Mouse (Mus musculus) ES-E14 (cell line): ENCODE results near the gene Pml. TPM values are rescaled to one million over a fixed set of nuclear protein-coding genes. Genes with fewer than 3 reads are reported as not detected.
A peak's percentile ranks its signal among the peaks of the same experiment; 100 is the strongest.

ENCODE experiments used
- DNase-seq: peaks from one replicate; pipeline ENCODE4 v3.0.0-alpha.2; 2013; ENCODE audit warnings: low read depth, low spot score
- H3K27ac ChIP-seq: 2 replicates; pipeline ENCODE4 v1.5.1; 2012; ENCODE audit warnings: low read depth, mild to moderate bottlenecking, low read length, moderate library complexity, mixed read lengths; ENCODE audit not compliant: poor library complexity, insufficient read depth, severe bottlenecking
- H3K36me3 ChIP-seq: 2 replicates; pipeline ENCODE4 v1.6.1; 2012; ENCODE audit warnings: mild to moderate bottlenecking, low read length, moderate library complexity, mixed read lengths; ENCODE audit not compliant: control insufficient read depth, poor library complexity, insufficient read depth, severe bottlenecking
- H3K4me1 ChIP-seq, 2 experiments: fragments of 150-350 bp in 1 of 2; sonication (generic) in 1 of 2; 2 replicates each; pipeline ENCODE4 v1.6.1; 2012; ENCODE audit warnings: low read length in 2 of 2, mild to moderate bottlenecking in 1 of 2, mixed read lengths in 1 of 2; ENCODE audit not compliant: control insufficient read depth in 2 of 2, insufficient read depth in 2 of 2, poor library complexity in 1 of 2
- H3K4me3 ChIP-seq, 2 experiments: fragments of 150-350 bp in 1 of 2; sonication (generic) in 1 of 2; 2 replicates each; pipeline ENCODE4 v1.5.1; 2012; ENCODE audit warnings: low read length in 2 of 2, low read depth in 1 of 2, mild to moderate bottlenecking in 1 of 2, mixed read lengths in 1 of 2; ENCODE audit not compliant: insufficient read depth in 1 of 2, poor library complexity in 1 of 2, severe bottlenecking in 1 of 2
- H3K9ac ChIP-seq: 2 replicates; pipeline ENCODE4 v1.6.1; 2012; ENCODE audit warnings: low read depth, mild to moderate bottlenecking, low read length, mixed read lengths; ENCODE audit not compliant: poor library complexity, insufficient read depth, severe bottlenecking
- H3K9me3 ChIP-seq: fragments of 150-350 bp; sonication (generic); 2 replicates; pipeline ENCODE4 v1.6.1; 2012; ENCODE audit warnings: low read depth, mild to moderate bottlenecking, low read length; ENCODE audit not compliant: control insufficient read depth, insufficient read depth
- CHD2 ChIP-seq: IDR thresholded peaks from 2 replicates; pipeline ENCODE4 v1.6.1; 2014; ENCODE audit warnings: mild to moderate bottlenecking, low read depth, low read length, inconsistent platforms
- HCFC1 ChIP-seq: IDR thresholded peaks from 2 replicates; pipeline ENCODE4 v1.6.1; 2012; ENCODE audit warnings: low read length, inconsistent platforms, borderline replicate concordance; ENCODE audit not compliant: insufficient read depth
- MAFK ChIP-seq: IDR thresholded peaks from 2 replicates; pipeline ENCODE4 v1.6.1; 2014; ENCODE audit warnings: mild to moderate bottlenecking, low read depth, low read length, inconsistent platforms; ENCODE audit not compliant: insufficient read depth
- ZC3H11A ChIP-seq: IDR thresholded peaks from 2 replicates; pipeline ENCODE4 v1.6.1; 2012; ENCODE audit warnings: low read depth, mild to moderate bottlenecking, inconsistent platforms, low read length, borderline replicate concordance
- ZNF384 ChIP-seq: IDR thresholded peaks from 2 replicates; pipeline ENCODE4 v1.6.1; 2012; ENCODE audit warnings: low read depth, low read length, inconsistent platforms
- in situ Hi-C, 2 experiments: fragments of 600-800 bp; cut with MboI; formaldehyde crosslinking; loops; one replicate each; pipeline ENCODE4 v1.15.1; 2025; ENCODE audit warnings: low sequenced_read_pairs in 2 of 2, inconsistent platforms in 1 of 2; ENCODE audit not compliant: unreplicated experiment in 2 of 2
- total RNA-seq: library from RNA; depleted of rRNA; stranded (reverse); fragments of 300-350 nt; gene quantifications from 2 replicates; pipeline ENCODE4 v1.2.3, GENCODE M21; 2012

Pml gene
- total RNA-seq, 1 experiment: 72.6 TPM

- DNase-seq: no peak
- TF ChIP-seq CHD2 (no peak), ZNF384 (no peak), MAFK (no peak), HCFC1 (no peak), ZC3H11A (no peak)
- Histone ChIP-seq H3K4me3 (peak overlapping the region; percentile 8 to 14; a peak in 3 of 4 replicates), H3K9me3 (no peaks in the 10 kb centered on the region), H3K27ac (no peak overlapping the region), H3K36me3 (no peaks in the 10 kb centered on the region), H3K4me1 (peaks cover 4 to 35% of the 10 kb centered on the region in 2 experiments; a peak in 1 of 4 replicates), H3K9ac (no peak overlapping the region)
- in situ Hi-C loops: loop anchor here (5.0 to 25.0 kb wide), 2 partner anchors 165 to 340 kb away; no protein-coding TSS in a partner anchor
Observed at GRCm38 (mm10) chr9:58201861-58202549, 47.6 kb downstream of the Pml start.

- TF ChIP-seq HCFC1 (no peak), CHD2 (no peak), ZC3H11A (no peak), MAFK (no peak), ZNF384 (no peak)
- no peaks in the 10 kb centered on the region for H3K36me3 ChIP-seq
- H3K4me3 ChIP-seq: peak overlapping the region; percentile 8 to 14; a peak in 3 of 4 replicates
- no peak overlapping the region for H3K27ac ChIP-seq
- H3K9ac ChIP-seq: no peak overlapping the region
- H3K4me1 ChIP-seq: peaks cover 4 to 38% of the 10 kb centered on the region in 2 experiments; a peak in 2 of 4 replicates
- in situ Hi-C loops: loop anchor here (5.0 to 25.0 kb wide), 2 partner anchors 164 to 339 kb away; no protein-coding TSS in a partner anchor
- no peaks in the 10 kb centered on the region for H3K9me3 ChIP-seq
- DNase-seq: no peak
Observed at GRCm38 (mm10) chr9:58201091-58201842, 48.3 kb downstream of the Pml start.

DNA sequence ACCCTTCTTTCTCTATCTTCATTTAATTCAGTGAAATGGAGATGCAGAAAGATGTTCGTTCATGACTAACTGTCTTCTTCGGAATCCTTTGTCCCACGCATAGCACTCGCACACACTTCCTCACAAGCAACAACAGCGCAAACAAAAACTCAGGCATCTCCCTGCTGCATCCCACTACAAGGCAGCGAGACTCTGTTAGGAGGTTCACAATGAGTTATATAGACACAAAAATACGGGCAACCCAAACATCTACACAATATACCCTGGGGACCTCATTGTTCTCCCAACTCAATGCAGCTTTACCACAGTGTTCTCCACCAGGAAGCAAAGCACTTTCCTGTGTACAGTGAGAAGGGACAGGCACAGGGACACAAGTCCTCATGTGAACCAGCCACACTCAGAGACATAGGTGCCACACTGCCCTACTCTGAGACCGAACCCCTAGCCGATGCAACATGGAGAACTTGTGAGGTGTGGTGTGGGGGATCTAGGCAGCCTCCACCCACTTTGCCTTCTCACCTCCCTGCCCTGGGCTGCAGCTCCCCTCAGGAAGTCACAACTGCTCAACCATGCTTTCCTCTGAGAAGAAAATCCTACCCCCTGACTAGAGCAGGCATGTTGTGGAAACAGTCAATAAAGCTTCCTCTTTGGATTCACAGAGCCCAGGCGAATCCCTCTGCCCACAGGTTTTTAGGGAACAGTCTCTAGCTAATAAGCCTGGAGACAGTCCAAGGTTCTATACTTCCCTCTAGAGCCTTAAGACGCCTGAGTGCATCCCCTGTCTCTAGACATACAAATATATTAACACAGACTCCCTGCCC, 49.1 kb downstream of the Pml start:
- H3K27ac ChIP-seq: no peak overlapping the region
- no peak overlapping the region for H3K4me3 ChIP-seq
- DNase-seq: no peak
- no peak for TF ChIP-seq HCFC1
- no peak for TF ChIP-seq ZNF384
- TF ChIP-seq ZC3H11A: no peak
- TF ChIP-seq CHD2: no peak
- no peak for TF ChIP-seq MAFK
- no peaks in the 10 kb centered on the region for H3K9me3 ChIP-seq
- peaks cover 6 to 41% of the 10 kb centered on the region in 2 experiments; a peak in 2 of 4 replicates for H3K4me1 ChIP-seq
- in situ Hi-C loops: loop anchor here (5.0 to 25.0 kb wide), 2 partner anchors 163 to 338 kb away; no protein-coding TSS in a partner anchor
- H3K36me3 ChIP-seq: no peaks in the 10 kb centered on the region
- no peak overlapping the region for H3K9ac ChIP-seq
